Mouse (Mus musculus): Measurements from ENCODE around the gene Unc5c.

The Unc5c gene

GRCm38 (mm10) chr3:141596881-141597280, 131.9 kb downstream of the Unc5c start:
- DNase-seq (ENCODE audit: low read depth, low spot score), result no peak

- DNase-seq (ENCODE audit: low read depth, low spot score), result no peak
Observed at GRCm38 (mm10) chr3:141597974-141598373, 133.0 kb downstream of the Unc5c start.

- no peak for DNase-seq (ENCODE audit: low read depth, low spot score)
Observed at GRCm38 (mm10) chr3:141598936-141599335, 133.9 kb downstream of the Unc5c start.

GRCm38 (mm10) chr3:141601072-141601549, 136.1 kb downstream of the Unc5c start:
- no peak for DNase-seq (ENCODE audit: low read depth, low spot score)

- DNase-seq (ENCODE audit: low read depth, low spot score), result no peak
Observed at GRCm38 (mm10) chr3:141616718-141617117, 151.7 kb downstream of the Unc5c start.

- no peak for DNase-seq (ENCODE audit: low read depth, low spot score)
Observed at GRCm38 (mm10) chr3:141618675-141619074, 153.7 kb downstream of the Unc5c start.

- DNase-seq (ENCODE audit: low read depth, low spot score), result no peak
Observed at GRCm38 (mm10) chr3:141621496-141621895, 156.5 kb downstream of the Unc5c start.

GRCm38 (mm10) chr3:141626935-141627638, 162.1 kb downstream of the Unc5c start:
- DNase-seq (ENCODE audit: low read depth, low spot score), result no peak

- DNase-seq (ENCODE audit: low read depth, low spot score), result no peak
Observed at GRCm38 (mm10) chr3:141627639-141627977, 162.6 kb downstream of the Unc5c start.

- no peak for DNase-seq (ENCODE audit: low read depth, low spot score)
Observed at GRCm38 (mm10) chr3:141629431-141629830, 164.4 kb downstream of the Unc5c start.

- no peak for DNase-seq (ENCODE audit: low read depth, low spot score)
Observed at GRCm38 (mm10) chr3:141637900-141638299, 172.9 kb downstream of the Unc5c start.

GRCm38 (mm10) chr3:141644264-141644663, 179.2 kb downstream of the Unc5c start:
- DNase-seq (ENCODE audit: low read depth, low spot score), result no peak

- no peak for DNase-seq (ENCODE audit: low read depth, low spot score)
Observed at GRCm38 (mm10) chr3:141646588-141646987, 181.6 kb downstream of the Unc5c start.

- no peak for DNase-seq (ENCODE audit: low read depth, low spot score)
Observed at GRCm38 (mm10) chr3:141650658-141651057, 185.6 kb downstream of the Unc5c start.

GRCm38 (mm10) chr3:141653915-141654314, 188.9 kb downstream of the Unc5c start:
- DNase-seq (ENCODE audit: low read depth, low spot score), result no peak

- no peak for DNase-seq (ENCODE audit: low read depth, low spot score)
Observed at GRCm38 (mm10) chr3:141659041-141659789, 194.2 kb downstream of the Unc5c start.

- no peak for DNase-seq (ENCODE audit: low read depth, low spot score)
Observed at GRCm38 (mm10) chr3:141660065-141661062, 195.3 kb downstream of the Unc5c start.

GRCm38 (mm10) chr3:141689113-141689512, 224.1 kb downstream of the Unc5c start:
- DNase-seq (ENCODE audit: low read depth, low spot score), result no peak

- DNase-seq (ENCODE audit: low read depth, low spot score), result no peak
Observed at GRCm38 (mm10) chr3:141690676-141691075, 225.7 kb downstream of the Unc5c start.

GRCm38 (mm10) chr3:141691418-141691817, 226.4 kb downstream of the Unc5c start:
- DNase-seq (ENCODE audit: low read depth, low spot score), result no peak

GRCm38 (mm10) chr3:141691846-141692245, 226.8 kb downstream of the Unc5c start:
- no peak for DNase-seq (ENCODE audit: low read depth, low spot score)

- no peak for DNase-seq (ENCODE audit: low read depth, low spot score)
Observed at GRCm38 (mm10) chr3:141699177-141699576, 234.2 kb downstream of the Unc5c start.

Measured in R1 (cell line).